7 mouse cellular contexts compared by ENCODE assay signal in the genomic region with DNA sequence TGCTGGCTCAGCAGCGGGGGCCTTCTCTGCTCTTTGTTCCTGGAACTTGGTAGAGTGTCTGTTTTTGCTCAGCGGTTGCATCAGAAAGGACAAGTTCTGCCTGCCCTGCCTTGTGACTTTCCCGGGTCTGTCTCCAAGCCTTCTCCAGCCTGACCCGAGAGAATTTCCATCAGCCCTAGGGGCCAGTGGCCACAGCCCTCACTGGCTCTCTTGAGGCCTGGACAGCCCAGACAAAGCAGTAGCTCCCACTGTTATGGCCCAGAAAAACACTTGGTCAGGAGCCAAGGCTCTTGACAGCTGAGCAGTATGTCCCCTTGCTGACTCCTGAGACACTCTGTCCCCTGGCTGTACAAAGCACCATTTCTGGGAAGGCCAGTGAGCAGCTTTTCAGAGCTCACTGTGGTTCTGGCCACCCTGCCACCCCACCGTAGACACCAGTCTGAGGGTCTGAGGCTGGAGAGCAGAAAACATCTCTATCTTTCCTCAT. TPM values are rescaled to one million over a fixed set of nuclear protein-coding genes. Genes with fewer than 3 reads are reported as not detected.
DNase-seq lines count a peak whose midpoint lies in the region; ATAC-seq and TF ChIP-seq lines count a peak whose summit lies in the region.

A gene (plus strand): TSS at position 437 of the 487 bp plus-strand sequence.

- intact Hi-C loops in heart, postnatal 36 days (cut with DNase I), result no loop called here

- H3K27me3 ChIP-seq in forebrain, postnatal 0 days (ENCODE audit: insufficient read depth, low read length), result no peaks in the 10 kb centered on the region
- no peaks in the 10 kb centered on the region for H3K27me3 ChIP-seq in stomach, postnatal 0 days (ENCODE audit: control insufficient read depth, insufficient read depth, low read length)

- no peak within 1 kb of the TSS; the same call in 1 of the 2 replicates for H3K9ac ChIP-seq in forebrain, postnatal 0 days
- peak within 1 kb of the TSS; percentile 51 for H3K9ac ChIP-seq in stomach, postnatal 0 days (ENCODE audit: low read length)

- no peak within 1 kb of the TSS for H3K4me2 ChIP-seq in forebrain, postnatal 0 days (ENCODE audit: low read depth)
- H3K4me2 ChIP-seq in stomach, postnatal 0 days (replicated peaks; ENCODE audit: low read depth), result peak within 1 kb of the TSS; percentile 36

- H3K4me1 ChIP-seq in forebrain, postnatal 0 days (ENCODE audit: insufficient read depth), result peaks cover 3% of the 10 kb centered on the region; the same call in 1 of the 2 replicates
- H3K4me1 ChIP-seq in lung, adult 2 months (ENCODE audit: control insufficient read depth, insufficient read depth, low read length), result peaks cover 9% of the 10 kb centered on the region
- peaks cover 18% of the 10 kb centered on the region for H3K4me1 ChIP-seq in stomach, postnatal 0 days (replicated peaks; ENCODE audit: control insufficient read depth, insufficient read depth)

- TF ChIP-seq CTCF in forebrain, postnatal 0 days (IDR thresholded peaks at IDR 0.05; ENCODE audit: low read depth), result no peak
- TF ChIP-seq CTCF in lung, adult 2 months (IDR thresholded peaks at IDR 0.05; ENCODE audit: insufficient read depth, low read length), result no peak
- TF ChIP-seq CTCF in stomach, postnatal 0 days (IDR thresholded peaks at IDR 0.05; ENCODE audit: low read depth), result 0 out of 2 replicates have a peak, but pooled peaks have one; percentile 17

- no peak within 1 kb of the TSS for H3K4me3 ChIP-seq in forebrain, postnatal 0 days (ENCODE audit: low read depth, low read length)
- no peak within 1 kb of the TSS for H3K4me3 ChIP-seq in lung, adult 2 months (replicated peaks; ENCODE audit: extremely low read depth, low read depth, low read length)
- H3K4me3 ChIP-seq in stomach, postnatal 0 days (ENCODE audit: low read depth, low read length), result no peak within 1 kb of the TSS

- H3K9me3 ChIP-seq in forebrain, postnatal 0 days (ENCODE audit: low read length), result no peaks in the 10 kb centered on the region
- no peaks in the 10 kb centered on the region for H3K9me3 ChIP-seq in stomach, postnatal 0 days (ENCODE audit: control insufficient read depth, low read length)

- H3K27ac ChIP-seq in forebrain, postnatal 0 days (ENCODE audit: low read depth, low read length), result peak within 1 kb of the TSS; percentile 62
- peak within 1 kb of the TSS; percentile 91 for H3K27ac ChIP-seq in stomach, postnatal 0 days (replicated peaks)

- no peak for TF ChIP-seq EP300 in stomach, postnatal 0 days (optimal IDR thresholded peaks at IDR 0.05)

- peak; percentile 7; the same call in 1 of the 2 replicates for ATAC-seq in forebrain, postnatal 0 days
- ATAC-seq in stomach, postnatal 0 days (ENCODE audit: low FRiP score, low TSS enrichment), result peak; percentile 14; the same call in 1 of the 2 replicates

- DNase-seq in Muller cell, postnatal 12 days (ENCODE audit: inconsistent ontology term), result peak; percentile 74
- peak; percentile 92 for DNase-seq in brain, adult 2 months (ENCODE audit: low read depth, low spot score)
- peak; percentile 34 for DNase-seq in forebrain, postnatal 0 days
- peak; percentile 82 to 87 for DNase-seq in heart, postnatal 36 days
- DNase-seq in layer of hippocampus, adult 8-10 months (ENCODE audit: low spot score in 2 of 2), result peak; percentile 66 to 77
- no peak for DNase-seq in lung, adult 2 months
- DNase-seq in stomach, postnatal 0 days (ENCODE audit: low spot score), result no peak

- peaks cover 39% of the 10 kb centered on the region for H3K36me3 ChIP-seq in forebrain, postnatal 0 days (ENCODE audit: insufficient read depth)
- H3K36me3 ChIP-seq in stomach, postnatal 0 days (ENCODE audit: control insufficient read depth, insufficient read depth, low read length), result peaks cover 16% of the 10 kb centered on the region

- WGBS in forebrain, postnatal 0 days, result 24% methylated on average over 5 of the region's 5 CpGs
- 29% methylated on average over 5 of the region's 5 CpGs for WGBS in lung, adult 2 months
- 29% methylated on average over 5 of the region's 5 CpGs for WGBS in stomach, postnatal 0 days

- peak; percentile 26; the same call in 1 of the 2 replicates for TF ChIP-seq POLR2A in lung, adult 2 months (IDR thresholded peaks at IDR 0.05; ENCODE audit: borderline replicate concordance, extremely low read depth, low read depth, low read length)

RNA-seq across cellular contexts. Expression of the gene that starts here (rescaled TPM):
- total RNA-seq in forebrain, postnatal 0 days (2014; rRNA removed), result 6.3 and 15.7 TPM in 2 replicates
- 5.0 and 6.3 TPM in 2 replicates for polyA plus RNA-seq in forebrain, postnatal 0 days (2015; fragmentation: Nextera tagmentation; extraction: Ambion mirVana)
- total RNA-seq in heart, postnatal 36 days (2021), result 100 to 1,000 TPM in 1 of 2 experiments, 10 to 100 TPM in 1; 96.9 to 120 TPM
- 10 to 100 TPM; 19.3 to 33.3 (median 24.4) TPM for total RNA-seq in layer of hippocampus, adult 8-10 months (2022)
- 16.0 and 23.9 TPM in 2 replicates for polyA plus RNA-seq in lung, adult 2 months (2012; rRNA removed)
- polyA plus RNA-seq in stomach, postnatal 0 days (2015; fragmentation: Nextera tagmentation; extraction: Ambion mirVana), result 5.8 and 7.1 TPM in 2 replicates

Comparison
In these comparisons a context has a peak if more than half of its experiments do, and no peak if none do; other contexts are left out.
1. DNase-seq: peak in Muller cell, postnatal 12 days (single experiment), brain, adult 2 months (single experiment), forebrain, postnatal 0 days (single experiment), heart, postnatal 36 days (2 of 2) and layer of hippocampus, adult 8-10 months (2 of 2); none in lung, adult 2 months (single experiment) and stomach, postnatal 0 days (single experiment).